In the genomic region with DNA sequence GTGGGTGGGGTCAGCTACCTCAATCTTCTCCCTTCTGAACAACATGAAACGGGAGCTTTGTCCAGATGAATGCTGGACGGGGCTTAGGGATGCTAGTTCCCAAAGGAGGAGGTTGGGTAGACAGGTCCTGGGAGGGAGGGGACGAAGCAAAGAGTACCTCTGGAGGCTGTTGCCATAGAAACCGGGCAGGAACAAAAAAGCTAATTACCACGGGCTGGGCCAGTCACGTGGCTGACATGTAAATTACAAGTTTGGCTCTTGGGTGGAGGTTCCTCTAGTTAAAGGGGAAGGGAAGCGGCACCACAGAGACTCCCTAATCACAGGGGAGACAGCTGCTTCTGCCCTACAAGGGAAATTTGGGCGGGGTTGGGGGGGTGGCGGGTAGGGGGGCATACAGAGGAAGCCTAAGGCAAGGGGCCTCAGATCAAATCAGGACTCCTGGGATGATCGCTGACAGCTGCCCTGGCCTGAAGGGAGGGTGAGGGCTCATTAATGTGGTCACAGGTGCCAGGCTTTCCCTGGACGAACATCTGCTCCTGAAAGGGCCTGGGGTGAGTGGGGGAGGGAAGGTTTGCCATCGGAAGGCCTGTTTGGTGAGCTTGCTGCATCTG, we compare ENCODE assay signal across 9 mouse cellular contexts. TPM values are rescaled to one million over a fixed set of nuclear protein-coding genes. Genes with fewer than 3 reads are reported as not detected.
DNase-seq lines count a peak whose midpoint lies in the region; ATAC-seq lines count a peak whose summit lies in the region.
"Had no signal": no experiment of that assay in that cellular context is flagged by ENCODE, and none has a peak within 500 bp of the region (broad histone marks: within the 10 kb centered on the region; RNA-seq: fewer than 3 reads in every experiment).

No protein-coding gene starts in this region.

- H3K4me1 ChIP-seq in heart, embryonic 11.5 days (ENCODE audit: control insufficient read depth, insufficient read depth, low read length) = peaks cover 37% of the 10 kb centered on the region
- H3K4me1 ChIP-seq in neural tube, embryonic 14.5 days (ENCODE audit: control insufficient read depth, insufficient read depth, low read length) = peaks cover 20% of the 10 kb centered on the region

- ATAC-seq in heart, embryonic 11.5 days (replicated peaks; ENCODE audit: insufficient number of reproducible peaks, low FRiP score, low TSS enrichment) = no peak
- ATAC-seq in frontal cortex, adult (ENCODE audit: low TSS enrichment) = peak; percentile 39
- ATAC-seq in neural tube, embryonic 14.5 days (ENCODE audit: low read depth) = 0 out of 2 replicates have a peak, but pooled peaks have one; percentile 1

- WGBS in heart, embryonic 11.5 days (ENCODE audit: insufficient replicate concordance) = 2% methylated on average over 12 of the region's 12 CpGs
- under 1% methylated on average over 12 of the region's 12 CpGs for WGBS in neural tube, embryonic 14.5 days

- H3K27me3 ChIP-seq in heart, embryonic 11.5 days (ENCODE audit: control insufficient read depth, insufficient read depth, low read length) = peaks cover 45% of the 10 kb centered on the region
- H3K27me3 ChIP-seq in neural tube, embryonic 14.5 days (ENCODE audit: control insufficient read depth, insufficient read depth, low read length) = no peaks in the 10 kb centered on the region

- H3K4me2 ChIP-seq in heart, embryonic 11.5 days = peak overlapping the region; percentile 19
- peak overlapping the region; percentile 98 for H3K4me2 ChIP-seq in neural tube, embryonic 14.5 days (ENCODE audit: low read depth, low read length)

- no peaks in the 10 kb centered on the region for H3K9me3 ChIP-seq in heart, embryonic 11.5 days (replicated peaks; ENCODE audit: control insufficient read depth, low read length)
- no peaks in the 10 kb centered on the region for H3K9me3 ChIP-seq in neural tube, embryonic 14.5 days (ENCODE audit: control insufficient read depth, low read length)

- DNase-seq in heart, adult 18-20 months = no peak
- DNase-seq in cerebellum, adult 8-10 months = peak; percentile 56
- peak; percentile 86 to 91 for DNase-seq in left cerebral cortex, adult 9 months (ENCODE audit: low spot score in 2 of 2)
- no peak for DNase-seq in c-Kit-positive CD71-positive TER-119-positive erythroid progenitor cells, embryonic 14.5 days (ENCODE audit: low spot score)
- no peak for DNase-seq in urinary bladder, postnatal 14 days (ENCODE audit: low spot score)

- no peak overlapping the region for H3K27ac ChIP-seq in heart, embryonic 11.5 days (ENCODE audit: low read depth, low read length)
- peak overlapping the region; percentile 96 for H3K27ac ChIP-seq in neural tube, embryonic 14.5 days (ENCODE audit: low read depth, low read length)

- H3K4me3 ChIP-seq in heart, embryonic 11.5 days (ENCODE audit: low read depth, low read length) = no peak overlapping the region
- H3K4me3 ChIP-seq in neural tube, embryonic 14.5 days (ENCODE audit: low read depth, low read length) = peak overlapping the region; percentile 62

- no peak overlapping the region for H3K9ac ChIP-seq in heart, embryonic 11.5 days (ENCODE audit: low read depth, low read length)
- peak overlapping the region; percentile 91 for H3K9ac ChIP-seq in neural tube, embryonic 14.5 days (replicated peaks; ENCODE audit: low read depth, low read length)

- no peaks in the 10 kb centered on the region for H3K36me3 ChIP-seq in heart, embryonic 11.5 days (ENCODE audit: control insufficient read depth, insufficient read depth, low read length)
- H3K36me3 ChIP-seq in neural tube, embryonic 14.5 days (ENCODE audit: control insufficient read depth, insufficient read depth, low read length) = no peaks in the 10 kb centered on the region

RNA-seq across cellular contexts. Expression of a gene that starts 1.4 kb away (rescaled TPM):
- polyA plus RNA-seq in heart, embryonic 11.5 days (2014; fragmentation: Nextera tagmentation; extraction: Ambion mirVana) = 13.6 and 13.8 TPM in 2 replicates
- total RNA-seq in heart, adult 18-20 months (2021) = under 1 TPM; 0.22 to 0.26 TPM
- 1,600 and 1,632 TPM in 2 replicates for polyA plus RNA-seq in neural tube, embryonic 14.5 days (2014; fragmentation: Nextera tagmentation; extraction: Ambion mirVana)

RNA-seq across cellular contexts. Expression of a gene that starts 5.8 kb away (rescaled TPM):
- polyA plus RNA-seq in heart, embryonic 11.5 days (2014; fragmentation: Nextera tagmentation; extraction: Ambion mirVana) = 0.06 TPM in 1 of 2 replicates, not detected in the other
- total RNA-seq in heart, adult 18-20 months (2021) = not detected
- 0.22 and 0.33 TPM in 2 replicates for polyA plus RNA-seq in neural tube, embryonic 14.5 days (2014; fragmentation: Nextera tagmentation; extraction: Ambion mirVana)
- total RNA-seq: left cerebral cortex, adult 8-10 months had no signal

RNA-seq across cellular contexts. Expression of a gene that starts 10.7 kb away (rescaled TPM):
- 32.2 and 36.1 TPM in 2 replicates for polyA plus RNA-seq in heart, embryonic 11.5 days (2014; fragmentation: Nextera tagmentation; extraction: Ambion mirVana)
- total RNA-seq in heart, adult 18-20 months (2021) = 10 to 100 TPM; 64.5 to 64.6 TPM
- 47.4 and 52.8 TPM in 2 replicates for polyA plus RNA-seq in neural tube, embryonic 14.5 days (2014; fragmentation: Nextera tagmentation; extraction: Ambion mirVana)

RNA-seq across cellular contexts. Expression of a gene that starts 39.1 kb away (rescaled TPM):
- polyA plus RNA-seq in heart, embryonic 11.5 days (2014; fragmentation: Nextera tagmentation; extraction: Ambion mirVana) = 148 and 165 TPM in 2 replicates
- 100 to 1,000 TPM; 129 to 152 TPM for total RNA-seq in heart, adult 18-20 months (2021)
- polyA plus RNA-seq in neural tube, embryonic 14.5 days (2014; fragmentation: Nextera tagmentation; extraction: Ambion mirVana) = 379 and 405 TPM in 2 replicates

Comparison
In these comparisons a context has a peak if more than half of its experiments do, and no peak if none do; other contexts are left out.
1. DNase-seq: peak in cerebellum, adult 8-10 months (single experiment) and left cerebral cortex, adult 9 months (2 of 2); none in heart, adult 18-20 months (0 of 2), c-Kit-positive CD71-positive TER-119-positive erythroid progenitor cells, embryonic 14.5 days (single experiment) and urinary bladder, postnatal 14 days (single experiment).
2. RNA of a gene that starts 1.4 kb away (polyA plus RNA-seq): 1,600 to 1,632 TPM in neural tube, embryonic 14.5 days; 13.6 to 13.8 TPM in heart, embryonic 11.5 days; every median in the first group is over 100 times any median in the second.